Mouse (Mus musculus) megakaryocyte, embryonic 14.5 days (primary cell): Measurements from ENCODE around the gene Gm21972. TPM values are rescaled to one million over a fixed set of nuclear protein-coding genes. Genes with fewer than 3 reads are reported as not detected.

Experiments
- H3K27me3 ChIP-seq: replicated peaks from 2 replicates; pipeline ENCODE3; 2012; ENCODE audit warnings: inconsistent platforms
- H3K36me3 ChIP-seq: replicated peaks from 2 replicates; pipeline ENCODE3; 2012; ENCODE audit warnings: low read length, inconsistent platforms, mixed read lengths
- H3K4me1 ChIP-seq: 2 replicates; pipeline ENCODE4 v1.6.1; 2012; ENCODE audit warnings: inconsistent platforms
- H3K4me3 ChIP-seq: replicated peaks from 2 replicates; pipeline ENCODE3; 2012; ENCODE audit warnings: moderate library complexity, mild to moderate bottlenecking, inconsistent platforms
- H3K9me3 ChIP-seq: 2 replicates; pipeline ENCODE4 v1.6.1; 2012; ENCODE audit warnings: inconsistent platforms
- FLI1 ChIP-seq: IDR thresholded peaks from 2 replicates; pipeline ENCODE4 v1.6.1; 2012; ENCODE audit warnings: low read length, inconsistent platforms, mixed read lengths
- GATA1 ChIP-seq: IDR thresholded peaks from 3 replicates; pipeline ENCODE4 v1.6.1; 2012; ENCODE audit warnings: mixed read lengths, low read length, inconsistent platforms, borderline replicate concordance
- polyA plus RNA-seq: library from polyadenylated mRNA; stranded (reverse); fragments of >175 nt; gene quantifications from 2 replicates; pipeline ENCODE4 v1.2.3, GENCODE M21; 2012; ENCODE audit warnings: low replicate concordance; ENCODE audit not compliant: insufficient read depth

Gene Gm21972
- 3.3 and 3.4 TPM in 2 replicates for polyA plus RNA-seq

- Histone ChIP-seq H3K4me1 (no peaks in the 10 kb centered on the region), H3K4me3 (no peak within 1 kb of the TSS), H3K9me3 (no peaks in the 10 kb centered on the region), H3K36me3 (peaks cover 94% of the 10 kb centered on the region), H3K27me3 (no peaks in the 10 kb centered on the region)
- TF ChIP-seq GATA1: no peak
- TF ChIP-seq FLI1: no peak
These were observed at the start of gene Gm21972 for GRCm38 (mm10) chr1:86133337-86133736. TSS of gene Gm21972 (plus strand) at chr1:86133637.

- Histone ChIP-seq H3K4me1 (no peaks in the 10 kb centered on the region), H3K4me3 (no peak overlapping the region), H3K9me3 (no peaks in the 10 kb centered on the region), H3K27me3 (no peaks in the 10 kb centered on the region), H3K36me3 (peaks cover 94% of the 10 kb centered on the region)
- TF ChIP-seq FLI1: no peak
- no peak for TF ChIP-seq GATA1
These were observed 39.0 kb upstream of the Gm21972 start for GRCm38 (mm10) chr1:86094413-86094812.

- no peak overlapping the region for H3K4me3 ChIP-seq
- H3K9me3 ChIP-seq: no peaks in the 10 kb centered on the region
- no peaks in the 10 kb centered on the region for H3K27me3 ChIP-seq
- H3K4me1 ChIP-seq: peaks cover 18% of the 10 kb centered on the region
- peaks cover 70% of the 10 kb centered on the region for H3K36me3 ChIP-seq
- TF ChIP-seq GATA1: no peak
- no peak for TF ChIP-seq FLI1
These were observed 28.4 kb upstream of the Gm21972 start for GRCm38 (mm10) chr1:86105054-86105453.

GRCm38 (mm10) chr1:86111779-86112178 lies 21.7 kb upstream of the Gm21972 start, which contains the start of gene Htr2b:
TSS of gene Htr2b (minus strand) at chr1:86111970.
- Histone ChIP-seq H3K4me3 (no peak within 1 kb of the TSS), H3K4me1 (peaks cover 12% of the 10 kb centered on the region), H3K9me3 (no peaks in the 10 kb centered on the region), H3K27me3 (no peaks in the 10 kb centered on the region), H3K36me3 (peaks cover 62% of the 10 kb centered on the region)
- no peak for TF ChIP-seq GATA1
- TF ChIP-seq FLI1: no peak

- Histone ChIP-seq H3K4me1 (peaks cover 12% of the 10 kb centered on the region), H3K36me3 (peaks cover 70% of the 10 kb centered on the region), H3K9me3 (no peaks in the 10 kb centered on the region), H3K27me3 (no peaks in the 10 kb centered on the region), H3K4me3 (no peak overlapping the region)
- TF ChIP-seq GATA1 (no peak), FLI1 (no peak)
These were observed 19.3 kb upstream of the Gm21972 start for GRCm38 (mm10) chr1:86114141-86114540.

- H3K9me3 ChIP-seq: no peaks in the 10 kb centered on the region
- no peaks in the 10 kb centered on the region for H3K27me3 ChIP-seq
- peaks cover 94% of the 10 kb centered on the region for H3K36me3 ChIP-seq
- no peak overlapping the region for H3K4me3 ChIP-seq
- H3K4me1 ChIP-seq: no peaks in the 10 kb centered on the region
- no peak for TF ChIP-seq FLI1
- no peak for TF ChIP-seq GATA1
These were observed 13.9 kb upstream of the Gm21972 start for GRCm38 (mm10) chr1:86119549-86119948.

GRCm38 (mm10) chr1:86126036-86126435 lies 7.4 kb upstream of the Gm21972 start:
- no peaks in the 10 kb centered on the region for H3K9me3 ChIP-seq
- no peak overlapping the region for H3K4me3 ChIP-seq
- peaks cover 94% of the 10 kb centered on the region for H3K36me3 ChIP-seq
- H3K4me1 ChIP-seq: peaks cover 3% of the 10 kb centered on the region; the same call in 1 of the 2 replicates
- TF ChIP-seq GATA1 (no peak), FLI1 (no peak)
- H3K27me3 ChIP-seq: no peaks in the 10 kb centered on the region

GRCm38 (mm10) chr1:86135315-86135714 lies 1.9 kb downstream of the Gm21972 start:
- Histone ChIP-seq H3K36me3 (peaks cover 93% of the 10 kb centered on the region), H3K4me1 (no peaks in the 10 kb centered on the region), H3K9me3 (no peaks in the 10 kb centered on the region), H3K4me3 (no peak overlapping the region), H3K27me3 (no peaks in the 10 kb centered on the region)
- TF ChIP-seq GATA1 (no peak), FLI1 (no peak)

GRCm38 (mm10) chr1:86141081-86141480 lies 7.6 kb downstream of the Gm21972 start:
- Histone ChIP-seq H3K4me1 (peaks cover 30% of the 10 kb centered on the region), H3K4me3 (no peak overlapping the region), H3K36me3 (peaks cover 68% of the 10 kb centered on the region), H3K9me3 (no peaks in the 10 kb centered on the region), H3K27me3 (peaks cover 1% of the 10 kb centered on the region)
- no peak for TF ChIP-seq FLI1

- Histone ChIP-seq H3K9me3 (no peaks in the 10 kb centered on the region), H3K4me1 (peaks cover 37% of the 10 kb centered on the region), H3K27me3 (peaks cover 8% of the 10 kb centered on the region), H3K4me3 (no peak overlapping the region), H3K36me3 (peaks cover 49% of the 10 kb centered on the region)
- TF ChIP-seq FLI1 (no peak), GATA1 (no peak)
These were observed 9.7 kb downstream of the Gm21972 start for GRCm38 (mm10) chr1:86143165-86143564.
